Mouse (Mus musculus) testis, adult 2 months (tissue): ENCODE data around the gene Eif4e1b.

Source experiments
- CTCF ChIP-seq: fragments of 200-500 bp; IDR thresholded peaks from 2 replicates; pipeline ENCODE4 v1.5.1; 2012; ENCODE audit warnings: low read depth, mild to moderate bottlenecking, inconsistent platforms, low read length, moderate library complexity; ENCODE audit not compliant: control insufficient read depth, insufficient read depth, insufficient replicate concordance
- POLR2A ChIP-seq: fragments of 200-500 bp; IDR thresholded peaks from 2 replicates; pipeline ENCODE4 v1.6.1; 2012; ENCODE audit warnings: low read depth, mild to moderate bottlenecking, inconsistent platforms, low read length, moderate library complexity; ENCODE audit not compliant: control insufficient read depth

DNA sequence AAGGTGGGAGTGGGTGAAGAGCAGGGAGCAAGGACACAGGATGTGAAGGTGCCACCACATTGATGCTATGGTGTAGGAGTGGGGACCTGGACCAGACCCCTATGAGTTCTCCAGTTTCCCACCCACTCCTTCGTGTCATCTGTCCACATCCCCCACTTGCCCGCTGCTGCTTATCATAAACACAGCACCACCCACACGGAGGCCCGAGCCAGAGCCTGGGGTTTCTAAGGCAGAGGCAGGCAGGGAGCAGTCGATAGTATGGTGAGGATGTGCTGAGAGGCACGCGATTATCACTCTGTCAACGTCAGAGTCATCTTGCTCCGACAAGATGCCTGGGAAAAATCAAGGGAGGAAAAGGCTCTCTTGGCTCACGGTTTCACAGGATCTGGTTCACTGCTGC is 14.9 kb downstream of the Eif4e1b start:
- TF ChIP-seq CTCF: no peak
- TF ChIP-seq POLR2A: no peak
